Mouse (Mus musculus) CH12.LX (cell line): ENCODE measurements around the gene Tomm20l. TPM values are rescaled to one million over a fixed set of nuclear protein-coding genes. Genes with fewer than 3 reads are reported as not detected.

Source experiments
- DNase-seq: peaks from one replicate; pipeline ENCODE4 v3.0.0-alpha.2; 2013; ENCODE audit errors: extremely low read depth
- H3K27ac ChIP-seq: 2 replicates; pipeline ENCODE4 v1.5.1; 2012; ENCODE audit warnings: low read depth, mild to moderate bottlenecking, control low read depth, moderate library complexity; ENCODE audit not compliant: insufficient read depth
- H3K27me3 ChIP-seq: replicated peaks from 2 replicates; pipeline ENCODE3; 2012; ENCODE audit warnings: inconsistent platforms
- H3K36me3 ChIP-seq, 2 experiments: replicated peaks in 1 of 2; 2 replicates each; pipeline versions ENCODE3 to v1.6.1; 2012; ENCODE audit warnings: inconsistent platforms in 1 of 2, low read length in 1 of 2, mild to moderate bottlenecking in 1 of 2, mixed read lengths in 1 of 2, moderate library complexity in 1 of 2; ENCODE audit not compliant: control insufficient read depth in 1 of 2, insufficient read depth in 1 of 2
- H3K4me1 ChIP-seq, 2 experiments: 2 replicates each; pipeline ENCODE4 v1.6.1; 2012; ENCODE audit warnings: inconsistent platforms in 1 of 2, moderate library complexity in 1 of 2; ENCODE audit not compliant: insufficient read depth in 2 of 2, control insufficient read depth in 1 of 2
- H3K4me2 ChIP-seq: 2 replicates; pipeline ENCODE4 v1.6.1; 2012; ENCODE audit warnings: low read depth, mild to moderate bottlenecking, control low read depth; ENCODE audit not compliant: poor library complexity, insufficient read depth, severe bottlenecking
- H3K4me3 ChIP-seq, 3 experiments: fragments of 150-350 bp in 1 of 3; sonication (generic) in 1 of 3; replicated peaks in 1 of 3; 2 replicates each; pipeline versions ENCODE3 to v1.5.1; 2011 to 2012; ENCODE audit warnings: low read depth in 2 of 3, low read length in 2 of 3, mild to moderate bottlenecking in 2 of 3, moderate library complexity in 2 of 3, control low read depth in 1 of 3, improper control_type of control experiment in 1 of 3, inconsistent platforms in 1 of 3, mixed read lengths in 1 of 3; ENCODE audit not compliant: poor library complexity in 1 of 3
- H3K79me2 ChIP-seq: replicated peaks from 2 replicates; pipeline ENCODE4 v1.6.1; 2012; ENCODE audit warnings: mild to moderate bottlenecking, moderate library complexity; ENCODE audit not compliant: control insufficient read depth, poor library complexity, insufficient read depth, severe bottlenecking; ENCODE audit errors: extremely low read depth
- H3K9ac ChIP-seq: 2 replicates; pipeline ENCODE4 v1.6.1; 2012; ENCODE audit warnings: low read depth, mild to moderate bottlenecking, control low read depth, moderate library complexity; ENCODE audit not compliant: insufficient read depth
- H3K9me3 ChIP-seq: replicated peaks from 2 replicates; pipeline ENCODE3; 2012; ENCODE audit warnings: low read length, inconsistent platforms, mixed read lengths
- CHD1 ChIP-seq: IDR thresholded peaks from 2 replicates; pipeline ENCODE4 v1.6.1; 2012; ENCODE audit warnings: low read depth, low read length, improper control_type of control experiment, inconsistent platforms
- CHD2 ChIP-seq: IDR thresholded peaks from 2 replicates; pipeline ENCODE4 v1.6.1; 2011; ENCODE audit warnings: low read length, improper control_type of control experiment
- CTCF ChIP-seq, 2 experiments: IDR thresholded peaks in 1 of 2; conservative IDR thresholded peaks in 1 of 2; 2 replicates each; pipeline ENCODE4 v1.5.1; 2011 to 2012; ENCODE audit warnings: low read depth in 2 of 2, low read length in 2 of 2, improper control_type of control experiment in 1 of 2, inconsistent platforms in 1 of 2, mild to moderate bottlenecking in 1 of 2, moderate library complexity in 1 of 2
- ELF1 ChIP-seq: IDR thresholded peaks from 2 replicates; pipeline ENCODE4 v1.6.1; 2014; ENCODE audit warnings: low read depth, mild to moderate bottlenecking, inconsistent platforms, low read length, improper control_type of control experiment
- EP300 ChIP-seq: IDR thresholded peaks from 2 replicates; pipeline ENCODE4 v1.6.1; 2011; ENCODE audit warnings: low read length, improper control_type of control experiment
- ETS1 ChIP-seq: conservative IDR thresholded peaks from 2 replicates; pipeline ENCODE4 v1.6.1; 2012; ENCODE audit warnings: low read depth, mild to moderate bottlenecking, inconsistent platforms, low read length, improper control_type of control experiment, moderate library complexity
- JUND ChIP-seq: conservative IDR thresholded peaks from 2 replicates; pipeline ENCODE4 v1.6.1; 2011; ENCODE audit warnings: low read depth, low read length, improper control_type of control experiment
- KAT2A ChIP-seq: IDR thresholded peaks from 2 replicates; pipeline ENCODE4 v1.6.1; 2012; ENCODE audit warnings: low read length, improper control_type of control experiment, inconsistent platforms; ENCODE audit not compliant: insufficient replicate concordance
- MAX ChIP-seq: IDR thresholded peaks from 2 replicates; pipeline ENCODE4 v1.6.1; 2011; ENCODE audit warnings: low read length, improper control_type of control experiment
- MAZ ChIP-seq: IDR thresholded peaks from 2 replicates; pipeline ENCODE4 v1.6.1; 2012; ENCODE audit warnings: low read depth, mild to moderate bottlenecking, inconsistent platforms, low read length, improper control_type of control experiment, moderate library complexity
- MEF2A ChIP-seq: IDR thresholded peaks from 2 replicates; pipeline ENCODE4 v1.6.1; 2014; ENCODE audit warnings: low read depth, mild to moderate bottlenecking, inconsistent platforms, low read length, improper control_type of control experiment, borderline replicate concordance
- MYC ChIP-seq: IDR thresholded peaks from 2 replicates; pipeline ENCODE4 v1.6.1; 2011; ENCODE audit warnings: low read depth, mild to moderate bottlenecking, improper control_type of control experiment, low read length
- NELFE ChIP-seq: IDR thresholded peaks from 2 replicates; pipeline ENCODE4 v1.6.1; 2011; ENCODE audit warnings: low read depth, low read length, improper control_type of control experiment
- RAD21 ChIP-seq: IDR thresholded peaks from 2 replicates; pipeline ENCODE4 v1.6.1; 2011; ENCODE audit warnings: low read depth, mild to moderate bottlenecking, low read length, improper control_type of control experiment, moderate library complexity
- SIN3A ChIP-seq: IDR thresholded peaks from 2 replicates; pipeline ENCODE4 v1.6.1; 2012; ENCODE audit warnings: low read length, improper control_type of control experiment, inconsistent platforms
- TBP ChIP-seq: conservative IDR thresholded peaks from 2 replicates; pipeline ENCODE4 v1.6.1; 2011; ENCODE audit warnings: low read depth, low read length, improper control_type of control experiment
- USF1 ChIP-seq: IDR thresholded peaks from 2 replicates; pipeline ENCODE4 v1.6.1; 2014; ENCODE audit warnings: low read depth, mild to moderate bottlenecking, inconsistent platforms, low read length, improper control_type of control experiment
- USF2 ChIP-seq: conservative IDR thresholded peaks from 2 replicates; pipeline ENCODE4 v1.6.1; 2011; ENCODE audit warnings: low read depth, low read length, improper control_type of control experiment
- ZC3H11A ChIP-seq: IDR thresholded peaks from 2 replicates; pipeline ENCODE4 v1.6.1; 2012; ENCODE audit warnings: low read depth, mild to moderate bottlenecking, inconsistent platforms, low read length, improper control_type of control experiment
- ZKSCAN1 ChIP-seq: IDR thresholded peaks from 2 replicates; pipeline ENCODE4 v1.6.1; 2012; ENCODE audit warnings: low read depth, inconsistent platforms, low read length, improper control_type of control experiment, borderline replicate concordance
- ZMIZ1 ChIP-seq: IDR thresholded peaks from 2 replicates; pipeline ENCODE4 v1.6.1; 2012; ENCODE audit warnings: low read depth, mild to moderate bottlenecking, inconsistent platforms, low read length, improper control_type of control experiment
- ZNF384 ChIP-seq: IDR thresholded peaks from 2 replicates; pipeline ENCODE4 v1.6.1; 2012; ENCODE audit warnings: low read depth, low read length, improper control_type of control experiment, inconsistent platforms
- dilution Hi-C: fragments of 300-500 bp; cut with MboI; formaldehyde crosslinking; loops from 2 replicates; pipeline ENCODE4 v1.14.3; 2020; ENCODE audit warnings: low sequenced_read_pairs; ENCODE audit not compliant: extremely low pct_unique_long_range_greater_than_20kb, extremely low pct_ligation_motif_present
- in situ Hi-C: fragments of 300-500 bp; cut with MboI; formaldehyde crosslinking; loops from 3 replicates; pipeline ENCODE4 v1.14.3; 2019; ENCODE audit warnings: low sequenced_read_pairs, low pct_ligation_motif_present, low pct_unique_long_range_greater_than_20kb, mixed read lengths
- polyA plus RNA-seq: library from polyadenylated mRNA; unstranded; fragments of >175 nt; gene quantifications from 2 replicates; pipeline ENCODE4 v1.2.1, GENCODE M21; 2012; ENCODE audit warnings: low read depth; ENCODE audit not compliant: insufficient read length
- total RNA-seq, 2 experiments: library from RNA; depleted of rRNA; stranded (reverse); fragments of 300-350 nt in 1 of 2; fragments of >200 nt in 1 of 2; gene quantifications; 2 replicates each; pipeline ENCODE4 v1.2.3; 2012 to 2014

The Tomm20l gene
- total and polyA plus RNA-seq, 3 experiments = not detected

DNA sequence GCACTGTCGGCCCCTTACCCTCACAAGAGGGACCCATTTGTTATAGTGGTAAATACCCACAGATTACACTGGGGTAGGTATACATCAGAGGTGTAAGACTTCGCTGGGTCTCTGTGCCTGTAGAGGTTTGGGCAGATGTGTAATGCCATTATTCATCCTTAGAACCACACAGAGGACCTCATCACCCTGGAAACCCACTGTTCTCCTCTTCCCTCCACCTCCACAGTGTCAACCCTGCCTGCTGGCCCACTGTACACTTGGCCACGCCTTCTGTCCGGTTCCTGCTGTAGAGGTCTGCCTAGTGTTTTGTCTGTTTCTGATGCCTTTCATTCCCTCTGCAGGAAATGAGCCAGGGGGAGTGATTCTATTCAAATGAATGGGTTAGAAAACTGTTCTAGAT, 39.2 kb upstream of the Tomm20l start:
- Histone ChIP-seq H3K27ac (no peak overlapping the region), H3K4me2 (no peak overlapping the region), H3K9me3 (no peaks in the 10 kb centered on the region), H3K4me1 (no peaks in the 10 kb centered on the region), H3K27me3 (no peaks in the 10 kb centered on the region), H3K4me3 (no peak overlapping the region), H3K79me2 (no peaks in the 10 kb centered on the region), H3K9ac (no peak overlapping the region), H3K36me3 (peaks cover 74 to 94% of the 10 kb centered on the region in 2 experiments)
- in situ Hi-C loops = no loop called here
- no peak for DNase-seq
- dilution Hi-C loops = no loop called here
- TF ChIP-seq CHD1 (no peak), TBP (no peak), ETS1 (no peak), ZC3H11A (no peak), ZMIZ1 (no peak), USF2 (no peak), RAD21 (no peak), ELF1 (no peak), EP300 (no peak), JUND (no peak), ZNF384 (no peak), ZKSCAN1 (no peak), CHD2 (no peak), KAT2A (no peak), MYC (no peak), MAZ (no peak), MEF2A (no peak), CTCF (conservative IDR thresholded peaks at IDR 0.05 in 1 of 2, IDR thresholded peaks at IDR 0.05 in 1 of 2; ENCODE audit: low read depth in 2 of 2, low read length in 2 of 2) (no peak)

DNA sequence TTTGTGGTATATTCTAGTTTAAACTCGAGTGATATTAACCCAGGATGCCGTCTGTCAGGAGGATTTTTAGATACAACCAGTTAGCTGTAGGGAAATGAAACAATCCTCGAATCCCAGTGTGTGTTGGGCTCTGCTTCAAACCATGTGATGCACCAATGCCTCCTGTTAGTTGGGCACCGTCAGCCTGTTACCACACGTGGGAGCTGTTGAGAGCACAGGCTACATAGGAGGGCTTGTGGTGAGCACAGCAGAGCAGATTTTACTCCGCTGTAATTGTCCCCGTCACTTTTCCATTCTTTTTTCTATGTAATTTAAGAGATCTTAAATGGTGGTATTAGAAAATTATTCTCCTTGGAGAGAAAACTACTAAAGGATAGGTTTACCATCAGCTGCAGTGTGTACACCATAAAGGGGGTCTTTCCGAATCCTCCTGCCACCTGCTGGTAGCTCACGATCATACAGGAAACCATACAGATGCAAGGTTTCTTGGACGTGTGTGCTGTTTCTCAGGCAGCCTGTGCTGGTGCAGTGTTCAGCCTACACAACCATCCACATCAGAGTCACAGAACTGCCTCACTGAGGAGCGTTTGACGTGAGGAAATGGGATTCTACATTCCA, 38.0 kb upstream of the Tomm20l start:
- DNase-seq = peak; percentile 52
- no peaks in the 10 kb centered on the region for H3K9me3 ChIP-seq
- TF ChIP-seq SIN3A (no peak), USF1 (no peak), MYC (0 out of 2 replicates have a peak, but pooled peaks have one; percentile 18), CTCF (conservative IDR thresholded peaks at IDR 0.05 in 1 of 2, IDR thresholded peaks at IDR 0.05 in 1 of 2; ENCODE audit: low read depth in 2 of 2, low read length in 2 of 2) (peak in 1 of 2 experiments; percentile 54; a peak in 2 of 4 replicates), NELFE (0 out of 2 replicates have a peak, but pooled peaks have one; percentile 16), MAX (0 out of 2 replicates have a peak, but pooled peaks have one; percentile 31)
- no peak overlapping the region for H3K9ac ChIP-seq
- in situ Hi-C loops = no loop called here
- H3K4me2 ChIP-seq = no peak overlapping the region
- no peak overlapping the region for H3K27ac ChIP-seq
- H3K4me1 ChIP-seq = no peaks in the 10 kb centered on the region
- dilution Hi-C loops = no loop called here
- no peak overlapping the region for H3K4me3 ChIP-seq
- peaks cover 63 to 82% of the 10 kb centered on the region in 2 experiments for H3K36me3 ChIP-seq
- H3K79me2 ChIP-seq = no peaks in the 10 kb centered on the region
- no peaks in the 10 kb centered on the region for H3K27me3 ChIP-seq
